Mouse (Mus musculus) MEL (cell line): Measurements from ENCODE around the gene Pitpnb. TPM values are rescaled to one million over a fixed set of nuclear protein-coding genes. Genes with fewer than 3 reads are reported as not detected.

ENCODE experiments used
- DNase-seq: peaks from one replicate; pipeline ENCODE4 v3.0.0; 2011; ENCODE audit warnings: low read depth, low spot score
- H3K27ac ChIP-seq: 2 replicates; pipeline ENCODE4 v1.5.1; 2012; ENCODE audit warnings: low read depth, mild to moderate bottlenecking, control low read depth, low read length, moderate library complexity; ENCODE audit not compliant: control insufficient read depth
- H3K27me3 ChIP-seq, 2 experiments: fragments of 150-350 bp in 1 of 2; sonication (generic) in 1 of 2; 2 replicates each; pipeline ENCODE4 v1.6.1; 2012; ENCODE audit warnings: low read length in 2 of 2, mild to moderate bottlenecking in 2 of 2, improper control_type of control experiment in 1 of 2, moderate library complexity in 1 of 2; ENCODE audit not compliant: insufficient read depth in 2 of 2, control insufficient read depth in 1 of 2
- H3K36me3 ChIP-seq, 2 experiments: 2 replicates each; pipeline ENCODE4 v1.6.1; 2012 to 2014; ENCODE audit warnings: low read length in 2 of 2, improper control_type of control experiment in 1 of 2, inconsistent platforms in 1 of 2, mild to moderate bottlenecking in 1 of 2; ENCODE audit not compliant: insufficient read depth in 2 of 2, control insufficient read depth in 1 of 2
- H3K4me1 ChIP-seq, 2 experiments: fragments of 150-350 bp in 1 of 2; sonication (generic) in 1 of 2; 2 replicates each; pipeline ENCODE4 v1.6.1; 2012; ENCODE audit warnings: low read length in 2 of 2, improper control_type of control experiment in 1 of 2, mild to moderate bottlenecking in 1 of 2; ENCODE audit not compliant: insufficient read depth in 2 of 2, control insufficient read depth in 1 of 2
- H3K4me3 ChIP-seq, 2 experiments: fragments of 150-350 bp in 1 of 2; sonication (generic) in 1 of 2; 2 replicates each; pipeline ENCODE4 v1.5.1; 2012; ENCODE audit warnings: low read depth in 2 of 2, low read length in 2 of 2, mild to moderate bottlenecking in 2 of 2, moderate library complexity in 2 of 2, control low read depth in 1 of 2, improper control_type of control experiment in 1 of 2; ENCODE audit not compliant: control insufficient read depth in 1 of 2, insufficient read depth in 1 of 2
- H3K79me2 ChIP-seq: 2 replicates; pipeline ENCODE4 v1.6.1; 2012; ENCODE audit warnings: mild to moderate bottlenecking, low read length, moderate library complexity; ENCODE audit not compliant: control insufficient read depth, poor library complexity, insufficient read depth
- H3K9ac ChIP-seq: 2 replicates; pipeline ENCODE4 v1.6.1; 2012; ENCODE audit warnings: low read depth, mild to moderate bottlenecking, control low read depth, low read length, moderate library complexity; ENCODE audit not compliant: control insufficient read depth, poor library complexity, severe bottlenecking
- H3K9me3 ChIP-seq: fragments of 150-350 bp; sonication (generic); replicated peaks from 2 replicates; pipeline ENCODE4 v1.6.1; 2012; ENCODE audit warnings: mild to moderate bottlenecking, low read length, improper control_type of control experiment, moderate library complexity; ENCODE audit not compliant: insufficient read depth
- CHD1 ChIP-seq: IDR thresholded peaks from 2 replicates; pipeline ENCODE4 v1.6.1; 2012; ENCODE audit warnings: low read depth, mild to moderate bottlenecking, inconsistent platforms, low read length, improper control_type of control experiment
- CTCF ChIP-seq, 3 experiments: IDR thresholded peaks in 2 of 3; conservative IDR thresholded peaks in 1 of 3; 2 replicates each; pipeline ENCODE4 v1.5.1; 2011 to 2012; ENCODE audit warnings: low read length in 3 of 3, low read depth in 2 of 3, mild to moderate bottlenecking in 2 of 3, improper control_type of control experiment in 1 of 3, inconsistent platforms in 1 of 3, mixed read lengths in 1 of 3, moderate library complexity in 1 of 3; ENCODE audit not compliant: control insufficient read depth in 1 of 3, insufficient read depth in 1 of 3, poor library complexity in 1 of 3, severe bottlenecking in 1 of 3
- ELF1 ChIP-seq: IDR thresholded peaks from 2 replicates; pipeline ENCODE4 v1.6.1; 2014; ENCODE audit warnings: low read depth, mild to moderate bottlenecking, inconsistent platforms, low read length, improper control_type of control experiment, moderate library complexity
- GABPA ChIP-seq: IDR thresholded peaks from 2 replicates; pipeline ENCODE4 v1.6.1; 2012; ENCODE audit warnings: low read depth, mild to moderate bottlenecking, inconsistent platforms, low read length, improper control_type of control experiment, moderate library complexity
- HCFC1 ChIP-seq: IDR thresholded peaks from 2 replicates; pipeline ENCODE4 v1.6.1; 2012; ENCODE audit warnings: low read depth, mild to moderate bottlenecking, inconsistent platforms, low read length, improper control_type of control experiment, moderate library complexity
- JUND ChIP-seq: IDR thresholded peaks from 2 replicates; pipeline ENCODE4 v1.6.1; 2011; ENCODE audit warnings: low read depth, mild to moderate bottlenecking, improper control_type of control experiment, low read length
- MAZ ChIP-seq: IDR thresholded peaks from 2 replicates; pipeline ENCODE4 v1.6.1; 2012; ENCODE audit warnings: low read depth, mild to moderate bottlenecking, inconsistent platforms, low read length, improper control_type of control experiment
- MYB ChIP-seq: IDR thresholded peaks from 2 replicates; pipeline ENCODE4 v1.6.1; 2011; ENCODE audit warnings: mild to moderate bottlenecking, low read depth, low read length, improper control_type of control experiment
- NELFE ChIP-seq: IDR thresholded peaks from 2 replicates; pipeline ENCODE4 v1.6.1; 2011; ENCODE audit warnings: low read depth, low read length, improper control_type of control experiment
- NRF1 ChIP-seq: IDR thresholded peaks from 2 replicates; pipeline ENCODE4 v1.6.1; 2014; ENCODE audit warnings: low read depth, mild to moderate bottlenecking, inconsistent platforms, low read length, improper control_type of control experiment, moderate library complexity; ENCODE audit not compliant: poor library complexity, insufficient read depth, severe bottlenecking
- POLR2A ChIP-seq, 2 experiments: IDR thresholded peaks; 2 replicates each; pipeline ENCODE4 v1.6.1; 2011 to 2012; ENCODE audit warnings: low read length in 2 of 2, mild to moderate bottlenecking in 2 of 2, control low read depth in 1 of 2, improper control_type of control experiment in 1 of 2, low read depth in 1 of 2, moderate library complexity in 1 of 2; ENCODE audit not compliant: control insufficient read depth in 1 of 2, insufficient read depth in 1 of 2, poor library complexity in 1 of 2
- POLR2AphosphoS2 ChIP-seq: IDR thresholded peaks from 2 replicates; pipeline ENCODE4 v1.6.1; 2011; ENCODE audit warnings: low read length, improper control_type of control experiment
- POLR2AphosphoS5 ChIP-seq: IDR thresholded peaks from 2 replicates; pipeline ENCODE4 v1.6.1; 2012; ENCODE audit warnings: low read depth, borderline replicate concordance, mild to moderate bottlenecking, inconsistent platforms, low read length, moderate library complexity, mixed read lengths
- RAD21 ChIP-seq: IDR thresholded peaks from 2 replicates; pipeline ENCODE4 v1.6.1; 2011; ENCODE audit warnings: mild to moderate bottlenecking, low read depth, low read length, improper control_type of control experiment
- RCOR1 ChIP-seq: IDR thresholded peaks from 2 replicates; pipeline ENCODE4 v1.6.1; 2012; ENCODE audit warnings: low read depth, mild to moderate bottlenecking, inconsistent platforms, low read length, improper control_type of control experiment
- SMC3 ChIP-seq: IDR thresholded peaks from 2 replicates; pipeline ENCODE4 v1.6.1; 2011; ENCODE audit warnings: low read depth, low read length, improper control_type of control experiment
- TBP ChIP-seq: IDR thresholded peaks from 2 replicates; pipeline ENCODE4 v1.8.0; 2011; ENCODE audit warnings: low read depth, low read length, improper control_type of control experiment
- TCF12 ChIP-seq: IDR thresholded peaks from 2 replicates; pipeline ENCODE4 v1.6.1; 2014; ENCODE audit warnings: low read depth, mild to moderate bottlenecking, inconsistent platforms, low read length, improper control_type of control experiment, moderate library complexity
- polyA plus RNA-seq, 2 experiments: library from polyadenylated mRNA; stranded (reverse) in 1 of 2; unstranded in 1 of 2; fragments of >175 nt in 1 of 2; fragments of >200 nt in 1 of 2; gene quantifications; 2 replicates each; pipeline versions ENCODE4 v1.2.1 to v1.2.4; 2012; ENCODE audit warnings: low replicate concordance in 2 of 2, low read depth in 1 of 2; ENCODE audit not compliant: insufficient read length in 2 of 2, insufficient read depth in 1 of 2, missing spikeins in 1 of 2
- total RNA-seq: library from RNA; depleted of rRNA; stranded (reverse); fragments of 300-350 nt; gene quantifications from 2 replicates; pipeline ENCODE4 v1.2.3, GENCODE M21; 2012

Pitpnb gene
- total and polyA plus RNA-seq, 3 experiments, result 21.8 to 111 (median 88.5) TPM

DNA sequence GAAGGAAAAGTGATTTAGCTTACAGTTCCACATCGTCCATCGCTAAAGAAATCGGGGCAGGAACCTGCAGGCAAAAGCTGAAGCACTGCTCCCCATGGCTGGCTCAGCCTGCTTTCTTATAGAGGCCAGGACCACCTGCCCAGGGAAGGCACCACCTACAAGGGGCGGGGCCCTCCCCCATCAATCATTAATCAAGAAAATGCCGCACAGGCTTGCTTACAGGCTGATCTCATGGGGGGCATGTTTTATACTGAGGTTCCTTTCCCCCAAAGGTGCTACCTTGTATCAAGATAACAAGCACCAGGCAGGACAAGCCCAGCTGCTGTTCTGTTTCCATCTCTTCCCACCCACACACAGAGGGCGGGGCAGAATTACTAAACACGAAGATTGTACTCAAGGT is 31.9 kb upstream of the Pitpnb start:
- Histone ChIP-seq H3K79me2 (no peaks in the 10 kb centered on the region), H3K36me3 (no peaks in the 10 kb centered on the region), H3K4me3 (no peak overlapping the region), H3K9me3 (no peaks in the 10 kb centered on the region), H3K27ac (no peak overlapping the region), H3K9ac (no peak overlapping the region), H3K4me1 (no peaks in the 10 kb centered on the region), H3K27me3 (no peaks in the 10 kb centered on the region; a peak in 2 of 4 replicates)
- TF ChIP-seq RCOR1 (no peak), NRF1 (no peak), HCFC1 (no peak), MAZ (no peak), RAD21 (no peak), CTCF (IDR thresholded peaks at IDR 0.05 in 2 of 3, conservative IDR thresholded peaks at IDR 0.05 in 1 of 3; ENCODE audit: control insufficient read depth in 1 of 3, insufficient read depth in 1 of 3, low read depth in 2 of 3, low read length in 3 of 3, poor library complexity in 1 of 3, severe bottlenecking in 1 of 3) (no peak), POLR2AphosphoS5 (no peak), ELF1 (no peak), NELFE (no peak), POLR2A (IDR thresholded peaks at IDR 0.05; ENCODE audit: control insufficient read depth in 1 of 2, insufficient read depth in 1 of 2, low read depth in 1 of 2, low read length in 2 of 2, poor library complexity in 1 of 2) (no peak), TCF12 (no peak), TBP (no peak), GABPA (no peak)
- DNase-seq, result peak; percentile 11

DNA sequence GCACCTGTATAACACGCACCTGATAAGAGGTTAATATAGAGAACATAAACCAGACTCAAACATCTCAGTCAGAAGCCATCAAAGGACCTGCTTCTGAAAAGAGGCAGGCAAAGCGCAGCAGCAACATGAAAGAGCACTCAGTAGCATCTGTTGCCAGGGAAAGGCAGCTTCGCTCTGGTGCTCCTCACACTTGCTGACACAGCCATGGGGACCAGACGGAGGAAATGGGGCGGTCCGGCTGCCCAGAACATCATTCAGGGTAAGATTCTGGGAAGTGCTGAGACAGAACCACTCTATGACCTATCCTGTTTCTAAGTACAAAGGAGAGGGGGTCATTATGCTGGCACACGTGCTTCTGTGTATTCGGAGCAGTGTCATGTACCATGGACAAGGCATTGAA is 29.8 kb upstream of the Pitpnb start:
- H3K27me3 ChIP-seq, result no peaks in the 10 kb centered on the region; a peak in 1 of 4 replicates
- H3K4me3 ChIP-seq, result no peak overlapping the region
- no peaks in the 10 kb centered on the region for H3K9me3 ChIP-seq
- H3K27ac ChIP-seq, result no peak overlapping the region
- no peaks in the 10 kb centered on the region for H3K36me3 ChIP-seq
- TF ChIP-seq JUND (no peak), MYB (no peak), POLR2AphosphoS2 (no peak), SMC3 (no peak), MAZ (no peak), POLR2AphosphoS5 (no peak), CHD1 (no peak)
- DNase-seq, result no peak
- no peak overlapping the region for H3K9ac ChIP-seq
- H3K79me2 ChIP-seq, result no peaks in the 10 kb centered on the region
- no peaks in the 10 kb centered on the region for H3K4me1 ChIP-seq
